Mouse (Mus musculus): ENCODE results near the gene Nubp1.

Nubp1 gene

DNA sequence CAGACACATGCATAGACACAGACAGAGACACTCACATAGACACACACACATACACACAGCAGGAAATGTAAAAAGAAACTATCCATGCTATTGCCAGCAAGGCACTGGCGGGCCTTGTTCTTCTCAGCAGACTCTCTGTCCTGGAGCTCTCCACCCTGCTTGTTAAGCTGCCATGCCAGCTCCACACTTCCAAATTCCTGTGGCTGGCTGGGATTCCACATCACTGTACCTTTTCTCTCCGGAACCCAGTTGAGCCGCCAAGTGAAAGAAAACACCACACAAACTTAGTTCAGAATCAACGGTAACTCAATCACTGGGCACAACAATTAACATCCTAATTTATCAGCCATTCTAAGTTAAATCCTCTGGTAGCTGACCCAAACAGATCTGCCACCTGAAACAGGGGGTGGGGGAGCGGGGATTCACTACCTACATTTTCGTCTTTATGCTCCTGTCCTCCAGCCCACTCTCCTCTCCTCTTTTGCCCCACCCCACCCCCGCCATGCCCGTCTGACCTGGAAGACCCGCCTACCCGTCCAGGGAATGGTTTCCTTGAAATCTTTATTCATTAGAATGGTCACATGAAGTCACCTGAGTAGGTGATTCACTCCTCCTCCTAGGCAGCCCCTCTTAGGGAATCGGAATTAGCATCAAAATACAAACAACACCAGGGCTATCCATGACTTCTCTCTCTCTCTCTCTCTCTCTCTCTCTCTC lies 55.8 kb downstream of the Nubp1 start:
- in situ Hi-C loops (cut with MboI): no loop called here

DNA sequence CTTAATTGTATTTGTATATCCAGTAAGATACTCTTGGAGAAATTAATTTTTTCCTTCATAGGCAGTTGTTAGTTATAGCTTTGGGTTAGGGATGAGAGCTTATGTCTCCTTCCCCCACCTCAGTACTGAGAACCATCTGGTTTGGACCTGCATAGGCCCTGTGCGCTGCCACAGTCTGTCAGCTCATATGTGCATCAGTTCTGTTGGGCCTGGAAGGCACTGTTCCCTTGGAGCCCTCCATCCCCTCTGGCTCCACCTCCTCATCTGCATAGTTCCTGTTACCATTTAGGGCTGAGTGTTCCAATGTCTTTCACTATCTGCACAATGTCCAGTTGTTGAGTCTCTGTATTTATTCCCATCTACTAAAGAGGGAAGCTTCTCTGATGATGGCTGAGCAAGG lies 56.5 kb downstream of the Nubp1 start:
- in situ Hi-C loops (cut with MboI): no loop called here

DNA sequence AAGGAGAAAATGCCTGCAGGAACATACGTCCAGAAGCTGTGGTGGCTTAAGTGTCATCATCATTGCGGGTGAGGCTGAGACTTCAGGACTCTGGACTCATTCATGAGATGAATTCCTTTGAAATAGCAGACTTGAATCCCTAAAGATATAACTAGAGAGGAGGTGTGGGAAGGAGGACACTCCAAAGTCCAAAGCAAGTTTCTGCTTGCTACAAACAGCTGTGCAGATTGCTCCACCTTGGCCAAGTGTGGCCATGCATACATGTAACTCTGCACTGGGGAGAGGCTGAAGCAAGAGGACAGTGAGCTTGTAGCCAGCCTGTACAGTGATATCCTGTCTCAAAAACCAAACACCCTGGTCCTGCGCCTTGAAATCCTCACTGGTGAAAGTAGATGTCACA lies 60.2 kb downstream of the Nubp1 start:
- in situ Hi-C loops (cut with MboI): no loop called here
